Mouse (Mus musculus) stomach, embryonic 15.5 days (tissue): ENCODE results near the gene Ifna5. TPM values are rescaled to one million over a fixed set of nuclear protein-coding genes. Genes with fewer than 3 reads are reported as not detected.
A peak's percentile ranks its signal among the peaks of the same experiment; 100 is the strongest.

Source experiments
- ATAC-seq: fragments of 200-750 bp; cut with Nextera tagmentation; 2 replicates; pipeline ENCODE4 v1.8.0; 2017; ENCODE audit warnings: low read depth, moderate number of reproducible peaks, moderate TSS enrichment; ENCODE audit not compliant: insufficient read depth, low FRiP score
- H3K27ac ChIP-seq: fragments of 300-500 bp; sonication (generic); 2 replicates; pipeline ENCODE4 v1.5.1; 2015; ENCODE audit warnings: mild to moderate bottlenecking, inconsistent platforms
- H3K27me3 ChIP-seq: fragments of 300-500 bp; sonication (generic); replicated peaks from 2 replicates; pipeline ENCODE4 v1.6.1; 2015; ENCODE audit warnings: inconsistent platforms
- H3K36me3 ChIP-seq: fragments of 300-500 bp; sonication (generic); 2 replicates; pipeline ENCODE4 v1.6.1; 2015; ENCODE audit warnings: inconsistent platforms
- H3K4me1 ChIP-seq: fragments of 300-500 bp; sonication (generic); 2 replicates; pipeline ENCODE4 v1.6.1; 2015; ENCODE audit warnings: inconsistent platforms
- H3K4me2 ChIP-seq: fragments of 300-500 bp; sonication (generic); 2 replicates; pipeline ENCODE4 v1.6.1; 2015; ENCODE audit warnings: mild to moderate bottlenecking, inconsistent platforms
- H3K4me3 ChIP-seq: fragments of 300-500 bp; sonication (generic); replicated peaks from 2 replicates; pipeline ENCODE4 v1.5.1; 2015; ENCODE audit warnings: inconsistent platforms
- H3K9ac ChIP-seq: fragments of 300-500 bp; sonication (generic); 2 replicates; pipeline ENCODE4 v1.6.1; 2015; ENCODE audit warnings: inconsistent platforms
- H3K9me3 ChIP-seq: fragments of 300-500 bp; sonication (generic); 2 replicates; pipeline ENCODE4 v1.6.1; 2016; ENCODE audit warnings: inconsistent platforms
- WGBS: fragments of 180-500 bp; shearing (Covaris S2); methylation state at CpG from one replicate; pipeline ENCODE4 v1.1.7; 2015; 5-methylcytosine and 5-hydroxymethylcytosine counted together
- polyA plus RNA-seq: library from polyadenylated mRNA; unstranded; fragments of >200 nt; fragmentation: Nextera tagmentation; extraction: Ambion mirVana; gene quantifications from 2 replicates; pipeline ENCODE4 v1.2.1, GENCODE M21; 2015

Gene Ifna5
- polyA plus RNA-seq, 1 experiment from 2014 or later, result not detected

GRCm38 (mm10) chr4:88867366-88867925 is 32.1 kb downstream of the Ifna5 start:
- no peaks in the 10 kb centered on the region for H3K36me3 ChIP-seq
- peak overlapping the region; percentile 84 for H3K4me2 ChIP-seq
- H3K9me3 ChIP-seq, result no peaks in the 10 kb centered on the region
- peaks cover 7% of the 10 kb centered on the region; the same call in 1 of the 2 replicates for H3K4me1 ChIP-seq
- peak overlapping the region; percentile 53 for H3K4me3 ChIP-seq
- H3K9ac ChIP-seq, result no peak overlapping the region
- WGBS, result 0% methylated on average over 8 of the region's 8 CpGs
- no peak for ATAC-seq
- H3K27me3 ChIP-seq, result 0 out of 2 replicates have a peak, but pooled peaks cover 5% of the 10 kb centered on the region
- no peak overlapping the region for H3K27ac ChIP-seq

- 0 out of 2 replicates have a peak, but pooled peaks cover 5% of the 10 kb centered on the region for H3K27me3 ChIP-seq
- 6% methylated on average over 31 of the region's 31 CpGs for WGBS
- no peaks in the 10 kb centered on the region for H3K9me3 ChIP-seq
- H3K4me2 ChIP-seq, result peak overlapping the region; percentile 84
- H3K9ac ChIP-seq, result peak overlapping the region; percentile 29; the same call in 1 of the 2 replicates
- H3K27ac ChIP-seq, result no peak overlapping the region
- H3K4me1 ChIP-seq, result peaks cover 7% of the 10 kb centered on the region; the same call in 1 of the 2 replicates
- peak; percentile 49; the same call in 1 of the 2 replicates for ATAC-seq
- peak overlapping the region; percentile 53 for H3K4me3 ChIP-seq
- H3K36me3 ChIP-seq, result no peaks in the 10 kb centered on the region
Measured at GRCm38 (mm10) chr4:88867926-88868911, 32.9 kb downstream of the Ifna5 start.

- no peak for ATAC-seq
- Histone ChIP-seq H3K4me3 (no peak overlapping the region), H3K27ac (no peak overlapping the region), H3K9me3 (no peaks in the 10 kb centered on the region), H3K36me3 (no peaks in the 10 kb centered on the region), H3K4me1 (peaks cover 4% of the 10 kb centered on the region; the same call in 1 of the 2 replicates), H3K4me2 (no peak overlapping the region), H3K27me3 (no peaks in the 10 kb centered on the region), H3K9ac (no peak overlapping the region)
- 0% methylated on average over 2 of the region's 2 CpGs for WGBS
Measured at GRCm38 (mm10) chr4:88872691-88873090, 37.4 kb downstream of the Ifna5 start.

- Histone ChIP-seq H3K27ac (no peak overlapping the region), H3K27me3 (no peaks in the 10 kb centered on the region), H3K4me3 (no peak overlapping the region), H3K4me2 (no peak overlapping the region), H3K9ac (no peak overlapping the region), H3K36me3 (no peaks in the 10 kb centered on the region), H3K4me1 (0 out of 2 replicates have a peak, but pooled peaks cover 2% of the 10 kb centered on the region), H3K9me3 (no peaks in the 10 kb centered on the region)
- no peak for ATAC-seq
- WGBS, result 70% methylated on average over 4 of the region's 4 CpGs
Measured at GRCm38 (mm10) chr4:88875435-88876095, 40.2 kb downstream of the Ifna5 start.

GRCm38 (mm10) chr4:88876520-88876919 is 41.2 kb downstream of the Ifna5 start:
- 0 out of 2 replicates have a peak, but pooled peaks cover 2% of the 10 kb centered on the region for H3K4me1 ChIP-seq
- H3K27me3 ChIP-seq, result no peaks in the 10 kb centered on the region
- H3K4me3 ChIP-seq, result no peak overlapping the region
- H3K27ac ChIP-seq, result no peak overlapping the region
- no peaks in the 10 kb centered on the region for H3K36me3 ChIP-seq
- H3K9me3 ChIP-seq, result no peaks in the 10 kb centered on the region
- 83% methylated on average over 4 of the region's 4 CpGs for WGBS
- no peak overlapping the region for H3K4me2 ChIP-seq
- ATAC-seq, result no peak
- no peak overlapping the region for H3K9ac ChIP-seq

- WGBS, result 45% methylated on average over 10 of the region's 10 CpGs
- no peaks in the 10 kb centered on the region for H3K27me3 ChIP-seq
- no peak overlapping the region for H3K27ac ChIP-seq
- H3K9me3 ChIP-seq, result no peaks in the 10 kb centered on the region
- H3K4me3 ChIP-seq, result no peak overlapping the region
- no peaks in the 10 kb centered on the region for H3K36me3 ChIP-seq
- 0 out of 2 replicates have a peak, but pooled peaks cover 2% of the 10 kb centered on the region for H3K4me1 ChIP-seq
- H3K9ac ChIP-seq, result no peak overlapping the region
- ATAC-seq, result no peak
- H3K4me2 ChIP-seq, result no peak overlapping the region
Measured at GRCm38 (mm10) chr4:88878246-88878645, 42.9 kb downstream of the Ifna5 start.

- Histone ChIP-seq H3K4me3 (no peak overlapping the region), H3K9ac (no peak overlapping the region), H3K9me3 (no peaks in the 10 kb centered on the region), H3K36me3 (no peaks in the 10 kb centered on the region), H3K27me3 (no peaks in the 10 kb centered on the region), H3K4me1 (0 out of 2 replicates have a peak, but pooled peaks cover 2% of the 10 kb centered on the region), H3K27ac (no peak overlapping the region), H3K4me2 (no peak overlapping the region)
- no peak for ATAC-seq
- WGBS, result 61% methylated on average over 4 of the region's 4 CpGs
Measured at GRCm38 (mm10) chr4:88878772-88879171, 43.4 kb downstream of the Ifna5 start.

GRCm38 (mm10) chr4:88880101-88880500 is 44.8 kb downstream of the Ifna5 start, which contains the start of gene Ifne:
TSS of gene Ifne (minus strand) at chr4:88880201.
- WGBS, result 86% methylated on average over 8 of the region's 8 CpGs
- no peaks in the 10 kb centered on the region for H3K9me3 ChIP-seq
- H3K27ac ChIP-seq, result no peak within 1 kb of the TSS
- H3K9ac ChIP-seq, result no peak within 1 kb of the TSS
- H3K4me3 ChIP-seq, result no peak within 1 kb of the TSS
- ATAC-seq, result no peak
- H3K36me3 ChIP-seq, result no peaks in the 10 kb centered on the region
- no peak within 1 kb of the TSS for H3K4me2 ChIP-seq
- no peaks in the 10 kb centered on the region for H3K27me3 ChIP-seq
- H3K4me1 ChIP-seq, result 0 out of 2 replicates have a peak, but pooled peaks cover 2% of the 10 kb centered on the region

Other genes with a start within 250 kb of the Ifna5 start
- gene Ifna9, start 243.1 kb upstream of the Ifna5 start, polyA plus RNA-seq, result not detected in 2 replicates
- gene Ifna12, start 232.1 kb upstream of the Ifna5 start, polyA plus RNA-seq, result not detected in 2 replicates
- not detected in 2 replicates for gene C87499, start 201.1 kb upstream of the Ifna5 start, polyA plus RNA-seq
- gene Ifna13, start 191.1 kb upstream of the Ifna5 start, polyA plus RNA-seq, result not detected in 2 replicates
- not detected in 2 replicates for gene Ifna16, start 158.6 kb upstream of the Ifna5 start, polyA plus RNA-seq
- not detected in 2 replicates for gene Ifna2, start 151.6 kb upstream of the Ifna5 start, polyA plus RNA-seq
- gene Ifnab, start 144.2 kb upstream of the Ifna5 start, polyA plus RNA-seq, result not detected in 2 replicates
- 0.49 and 1.0 TPM in 2 replicates for gene Gm26566, start 113.7 kb upstream of the Ifna5 start, polyA plus RNA-seq
- 87.8 and 88.8 TPM in 2 replicates for gene Klhl9, start 113.1 kb upstream of the Ifna5 start, polyA plus RNA-seq
- not detected in 2 replicates for gene Gm13271, start 80.7 kb upstream of the Ifna5 start, polyA plus RNA-seq
- gene Gm13283, start 75.4 kb upstream of the Ifna5 start, polyA plus RNA-seq, result 0.23 and 0.33 TPM in 2 replicates
- gene Gm13290, start 61.7 kb upstream of the Ifna5 start, polyA plus RNA-seq, result 0.30 and 0.70 TPM in 2 replicates
- gene Gm13289, start 58.6 kb upstream of the Ifna5 start, polyA plus RNA-seq, result not detected in 2 replicates
- gene Gm13272, start 55.7 kb upstream of the Ifna5 start, polyA plus RNA-seq, result 0.35 TPM in 1 of 2 replicates, not detected in the other
- 0.30 and 0.41 TPM in 2 replicates for gene Ifnz, start 53.4 kb upstream of the Ifna5 start, polyA plus RNA-seq
- gene Gm13276, start 49.8 kb upstream of the Ifna5 start, polyA plus RNA-seq, result not detected in 2 replicates
- not detected in 2 replicates for gene Gm13277, start 46.9 kb upstream of the Ifna5 start, polyA plus RNA-seq
- gene Gm13278, start 44.0 kb upstream of the Ifna5 start, polyA plus RNA-seq, result not detected in 2 replicates
- not detected in 2 replicates for gene Gm13275, start 41.0 kb upstream of the Ifna5 start, polyA plus RNA-seq
- gene Gm13279, start 38.1 kb upstream of the Ifna5 start, polyA plus RNA-seq, result not detected in 2 replicates
- 0.94 and 1.3 TPM in 2 replicates for gene Gm13285, start 35.9 kb upstream of the Ifna5 start, polyA plus RNA-seq
- gene Gm13287, start 32.3 kb upstream of the Ifna5 start, polyA plus RNA-seq, result 0.41 TPM in 1 of 2 replicates, not detected in the other
- gene Gm13288, start 30.0 kb upstream of the Ifna5 start, polyA plus RNA-seq, result not detected in 2 replicates
- gene Ifna7, start 19.3 kb upstream of the Ifna5 start, polyA plus RNA-seq, result not detected in 2 replicates
- not detected in 2 replicates for gene Ifna11, start 15.6 kb upstream of the Ifna5 start, polyA plus RNA-seq
- gene Ifna6, start 8.1 kb upstream of the Ifna5 start, polyA plus RNA-seq, result not detected in 2 replicates
- not detected in 2 replicates for gene Ifna4, start 6.3 kb downstream of the Ifna5 start, polyA plus RNA-seq
- not detected in 2 replicates for gene Ifna1, start 14.6 kb downstream of the Ifna5 start, polyA plus RNA-seq
- gene Ifne, start 44.7 kb downstream of the Ifna5 start, polyA plus RNA-seq, result not detected in 2 replicates